Mouse (Mus musculus): ENCODE data around the gene Ehd4.

Ehd4 gene

GRCm38 (mm10) chr2:120140326-120140725 is 14.1 kb downstream of the Ehd4 start:
- no peaks in the 10 kb centered on the region for H3K4me1 ChIP-seq (replicated peaks; ENCODE audit: low read depth, low read length)
- H3K27me3 ChIP-seq (ENCODE audit: insufficient read depth, low read length) = no peaks in the 10 kb centered on the region
- H3K4me3 ChIP-seq (replicated peaks; ENCODE audit: low read length) = no peak overlapping the region
- TF ChIP-seq POU5F1 (IDR thresholded peaks at IDR 0.05; ENCODE audit: borderline replicate concordance, low read length) = no peak
- peaks cover 41% of the 10 kb centered on the region for H3K36me3 ChIP-seq (ENCODE audit: insufficient read depth, low read length)
- peaks cover 3% of the 10 kb centered on the region; the same call in 1 of the 2 replicates for H3K9me3 ChIP-seq (ENCODE audit: low read length)

DNA sequence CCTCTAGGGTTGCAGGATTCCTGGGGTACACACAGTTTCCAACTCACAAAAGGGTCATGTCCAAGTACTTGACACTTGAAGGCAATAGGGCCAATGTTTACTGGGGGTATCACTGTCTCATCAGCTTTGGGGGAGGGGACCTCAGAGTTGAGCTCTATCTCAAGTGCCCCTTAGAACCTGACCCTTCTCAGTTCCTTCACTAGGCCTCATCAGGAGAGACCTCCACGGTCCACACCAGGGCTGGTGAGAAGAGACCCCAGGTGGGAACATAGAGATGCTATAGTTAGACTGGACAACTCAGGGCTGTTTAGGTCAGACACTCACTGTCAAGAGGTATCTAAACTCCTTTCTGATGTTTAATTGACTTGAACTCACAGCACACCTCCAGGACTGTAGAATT is 15.3 kb downstream of the Ehd4 start:
- peaks cover 45% of the 10 kb centered on the region for H3K36me3 ChIP-seq (ENCODE audit: insufficient read depth, low read length)
- peaks cover 3% of the 10 kb centered on the region; the same call in 1 of the 2 replicates for H3K9me3 ChIP-seq (ENCODE audit: low read length)
- peaks cover 8% of the 10 kb centered on the region for H3K4me1 ChIP-seq (replicated peaks; ENCODE audit: low read depth, low read length)
- no peak for TF ChIP-seq NANOG (IDR thresholded peaks at IDR 0.05; ENCODE audit: borderline replicate concordance, low read length)
- TF ChIP-seq CTCF (conservative IDR thresholded peaks at IDR 0.05; ENCODE audit: low read length) = no peak
- TF ChIP-seq POU5F1 (IDR thresholded peaks at IDR 0.05; ENCODE audit: borderline replicate concordance, low read length) = no peak
- no peaks in the 10 kb centered on the region for H3K27me3 ChIP-seq (ENCODE audit: insufficient read depth, low read length)
- H3K4me3 ChIP-seq (replicated peaks; ENCODE audit: low read length) = no peak overlapping the region

GRCm38 (mm10) chr2:120137281-120137680 is 17.1 kb downstream of the Ehd4 start:
- Histone ChIP-seq H3K4me3 (replicated peaks; ENCODE audit: low read length) (no peak overlapping the region), H3K36me3 (ENCODE audit: insufficient read depth, low read length) (peaks cover 61% of the 10 kb centered on the region)

GRCm38 (mm10) chr2:120134453-120135075 is 19.8 kb downstream of the Ehd4 start:
- Histone ChIP-seq H3K4me3 (replicated peaks; ENCODE audit: low read length) (no peak overlapping the region), H3K9me3 (ENCODE audit: low read length) (peaks cover 3% of the 10 kb centered on the region; the same call in 1 of the 2 replicates), H3K27me3 (ENCODE audit: insufficient read depth, low read length) (no peaks in the 10 kb centered on the region), H3K4me1 (replicated peaks; ENCODE audit: low read depth, low read length) (peaks cover 9% of the 10 kb centered on the region), H3K36me3 (ENCODE audit: insufficient read depth, low read length) (peaks cover 61% of the 10 kb centered on the region)
- TF ChIP-seq NANOG (IDR thresholded peaks at IDR 0.05; ENCODE audit: borderline replicate concordance, low read length) = no peak

More at GRCm38 (mm10) chr2:120137281-120137680, 17.1 kb downstream of the Ehd4 start:
- no peak for TF ChIP-seq CTCF (conservative IDR thresholded peaks at IDR 0.05; ENCODE audit: low read length)
- no peak for TF ChIP-seq NANOG (IDR thresholded peaks at IDR 0.05; ENCODE audit: borderline replicate concordance, low read length)
- TF ChIP-seq POU5F1 (IDR thresholded peaks at IDR 0.05; ENCODE audit: borderline replicate concordance, low read length) = no peak
- H3K9me3 ChIP-seq (ENCODE audit: low read length) = peaks cover 3% of the 10 kb centered on the region; the same call in 1 of the 2 replicates
- H3K27me3 ChIP-seq (ENCODE audit: insufficient read depth, low read length) = no peaks in the 10 kb centered on the region
- H3K4me1 ChIP-seq (replicated peaks; ENCODE audit: low read depth, low read length) = peaks cover 9% of the 10 kb centered on the region

DNA sequence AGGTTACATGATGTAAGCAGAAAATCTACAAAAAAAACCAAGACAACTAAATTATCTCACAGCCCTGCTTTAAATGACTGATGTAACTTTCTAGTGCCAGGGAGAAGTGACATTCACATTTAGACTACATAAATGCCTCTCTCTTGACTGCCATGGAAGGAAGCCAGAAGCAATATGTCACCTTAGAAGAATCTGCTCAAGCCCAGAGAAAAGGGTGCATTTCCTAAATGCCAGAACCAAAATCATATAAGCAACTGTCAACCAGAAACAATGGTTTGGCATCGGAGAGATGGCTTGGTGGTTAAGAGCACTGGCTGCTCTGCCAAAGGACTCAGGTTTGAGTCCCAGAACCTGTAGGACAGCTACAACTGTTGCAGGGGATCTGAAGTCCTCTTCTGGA is 22.5 kb downstream of the Ehd4 start:
- H3K27me3 ChIP-seq (ENCODE audit: insufficient read depth, low read length) = no peaks in the 10 kb centered on the region
- H3K4me3 ChIP-seq (replicated peaks; ENCODE audit: low read length) = no peak overlapping the region
- TF ChIP-seq CTCF (conservative IDR thresholded peaks at IDR 0.05; ENCODE audit: low read length) (no peak), NANOG (IDR thresholded peaks at IDR 0.05; ENCODE audit: borderline replicate concordance, low read length) (no peak), POU5F1 (IDR thresholded peaks at IDR 0.05; ENCODE audit: borderline replicate concordance, low read length) (no peak)
- H3K4me1 ChIP-seq (replicated peaks; ENCODE audit: low read depth, low read length) = peaks cover 12% of the 10 kb centered on the region
- H3K36me3 ChIP-seq (ENCODE audit: insufficient read depth, low read length) = peaks cover 60% of the 10 kb centered on the region
- H3K9me3 ChIP-seq (ENCODE audit: low read length) = peaks cover 3% of the 10 kb centered on the region; the same call in 1 of the 2 replicates

GRCm38 (mm10) chr2:120129252-120129908 is 25.0 kb downstream of the Ehd4 start:
- no peaks in the 10 kb centered on the region for H3K9me3 ChIP-seq (ENCODE audit: low read length)
- TF ChIP-seq NANOG (IDR thresholded peaks at IDR 0.05; ENCODE audit: borderline replicate concordance, low read length) (no peak), CTCF (conservative IDR thresholded peaks at IDR 0.05; ENCODE audit: low read length) (no peak), POU5F1 (IDR thresholded peaks at IDR 0.05; ENCODE audit: borderline replicate concordance, low read length) (no peak)
- H3K36me3 ChIP-seq (ENCODE audit: insufficient read depth, low read length) = peaks cover 63% of the 10 kb centered on the region
- H3K4me3 ChIP-seq (replicated peaks; ENCODE audit: low read length) = no peak overlapping the region
- H3K27me3 ChIP-seq (ENCODE audit: insufficient read depth, low read length) = no peaks in the 10 kb centered on the region
- H3K4me1 ChIP-seq (replicated peaks; ENCODE audit: low read depth, low read length) = peaks cover 7% of the 10 kb centered on the region

- Histone ChIP-seq H3K9me3 (ENCODE audit: low read length) (no peaks in the 10 kb centered on the region), H3K27me3 (ENCODE audit: insufficient read depth, low read length) (no peaks in the 10 kb centered on the region), H3K36me3 (ENCODE audit: insufficient read depth, low read length) (peaks cover 63% of the 10 kb centered on the region), H3K4me3 (replicated peaks; ENCODE audit: low read length) (no peak overlapping the region), H3K4me1 (replicated peaks; ENCODE audit: low read depth, low read length) (peaks cover 6% of the 10 kb centered on the region; the same call in 1 of the 2 replicates)
- TF ChIP-seq NANOG (IDR thresholded peaks at IDR 0.05; ENCODE audit: borderline replicate concordance, low read length) (no peak), POU5F1 (IDR thresholded peaks at IDR 0.05; ENCODE audit: borderline replicate concordance, low read length) (no peak), CTCF (conservative IDR thresholded peaks at IDR 0.05; ENCODE audit: low read length) (no peak)
These were observed 25.8 kb downstream of the Ehd4 start for GRCm38 (mm10) chr2:120128611-120129051.

- H3K9me3 ChIP-seq (ENCODE audit: low read length) = no peaks in the 10 kb centered on the region
- H3K36me3 ChIP-seq (ENCODE audit: insufficient read depth, low read length) = peaks cover 58% of the 10 kb centered on the region
- no peak for TF ChIP-seq CTCF (conservative IDR thresholded peaks at IDR 0.05; ENCODE audit: low read length)
- H3K4me3 ChIP-seq (replicated peaks; ENCODE audit: low read length) = no peak overlapping the region
- no peaks in the 10 kb centered on the region for H3K27me3 ChIP-seq (ENCODE audit: insufficient read depth, low read length)
- H3K4me1 ChIP-seq (replicated peaks; ENCODE audit: low read depth, low read length) = peaks cover 6% of the 10 kb centered on the region; the same call in 1 of the 2 replicates
These were observed 26.4 kb downstream of the Ehd4 start for GRCm38 (mm10) chr2:120128011-120128410.

DNA sequence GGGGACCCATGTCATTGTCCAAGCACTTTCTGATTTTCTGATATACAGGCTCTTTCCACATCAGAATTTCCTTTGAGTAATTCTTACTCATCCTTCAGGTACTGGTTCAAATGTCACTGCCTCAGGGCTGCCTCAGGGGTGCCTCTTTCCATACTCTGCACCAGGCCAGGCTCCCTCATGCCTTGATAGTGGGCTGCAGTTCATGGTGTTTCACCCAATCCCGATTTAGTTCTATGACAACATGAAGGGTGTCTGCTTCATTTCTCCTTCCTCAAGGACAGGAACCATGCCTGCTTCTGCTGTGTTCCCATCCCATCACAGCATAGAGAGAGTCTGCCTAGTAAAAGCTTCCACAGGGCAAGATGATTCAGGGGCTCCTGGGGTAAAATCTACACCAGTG is 27.5 kb downstream of the Ehd4 start:
- Histone ChIP-seq H3K36me3 (ENCODE audit: insufficient read depth, low read length) (peaks cover 53% of the 10 kb centered on the region), H3K9me3 (ENCODE audit: low read length) (no peaks in the 10 kb centered on the region), H3K4me1 (replicated peaks; ENCODE audit: low read depth, low read length) (peaks cover 6% of the 10 kb centered on the region; the same call in 1 of the 2 replicates), H3K27me3 (ENCODE audit: insufficient read depth, low read length) (no peaks in the 10 kb centered on the region), H3K4me3 (replicated peaks; ENCODE audit: low read length) (no peak overlapping the region)
- no peak for TF ChIP-seq CTCF (conservative IDR thresholded peaks at IDR 0.05; ENCODE audit: low read length)
- TF ChIP-seq POU5F1 (IDR thresholded peaks at IDR 0.05; ENCODE audit: borderline replicate concordance, low read length) = no peak
- no peak for TF ChIP-seq NANOG (IDR thresholded peaks at IDR 0.05; ENCODE audit: borderline replicate concordance, low read length)

Data from E14TG2a.4 (cell line).